Mouse (Mus musculus): Measurements from ENCODE around the gene Traf2. TPM values are rescaled to one million over a fixed set of nuclear protein-coding genes. Genes with fewer than 3 reads are reported as not detected.

Traf2 gene
- polyA plus RNA-seq, 1 experiment from 2014 or later: 38.2 TPM

DNA sequence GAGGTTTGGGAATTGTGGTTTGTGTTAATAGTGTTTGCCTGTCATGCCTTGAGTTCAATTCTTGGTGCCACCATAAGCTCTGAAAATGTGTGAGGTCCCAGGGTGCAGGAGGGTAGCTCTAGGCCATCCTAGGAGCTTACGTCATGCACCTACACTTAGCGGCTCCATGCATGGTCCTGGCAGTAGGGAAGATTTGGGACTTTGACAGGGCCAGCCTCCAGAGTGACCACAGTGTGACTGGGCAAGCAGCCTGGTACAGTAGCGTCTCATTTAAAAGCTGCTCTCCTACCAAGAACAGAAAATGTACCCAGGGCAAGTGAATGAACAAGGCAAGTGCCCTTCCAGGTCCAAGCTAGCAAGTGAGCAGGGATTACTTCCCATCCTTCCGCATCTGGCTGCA lies 40.9 kb downstream of the Traf2 start:
- Histone ChIP-seq H3K4me1 (replicated peaks) (peaks cover 17% of the 10 kb centered on the region), H3K27me3 (ENCODE audit: insufficient read depth, poor library complexity, severe bottlenecking) (no peaks in the 10 kb centered on the region), H3K9me3 (no peaks in the 10 kb centered on the region), H3K4me3 (no peak overlapping the region), H3K36me3 (peaks cover 42% of the 10 kb centered on the region), H3K27ac (no peak overlapping the region)
- WGBS: 93% methylated on average over 4 of the region's 4 CpGs
- no peak for DNase-seq (ENCODE audit: low spot score)

- Histone ChIP-seq H3K36me3 (peaks cover 42% of the 10 kb centered on the region), H3K27ac (no peak overlapping the region), H3K27me3 (ENCODE audit: insufficient read depth, poor library complexity, severe bottlenecking) (no peaks in the 10 kb centered on the region), H3K4me1 (replicated peaks) (peaks cover 22% of the 10 kb centered on the region), H3K4me3 (no peak overlapping the region), H3K9me3 (no peaks in the 10 kb centered on the region)
- 81% methylated on average over 1 of the region's 1 CpGs for WGBS
- DNase-seq (ENCODE audit: low spot score): no peak
These were observed 41.7 kb downstream of the Traf2 start for GRCm38 (mm10) chr2:25505000-25505399.

DNA sequence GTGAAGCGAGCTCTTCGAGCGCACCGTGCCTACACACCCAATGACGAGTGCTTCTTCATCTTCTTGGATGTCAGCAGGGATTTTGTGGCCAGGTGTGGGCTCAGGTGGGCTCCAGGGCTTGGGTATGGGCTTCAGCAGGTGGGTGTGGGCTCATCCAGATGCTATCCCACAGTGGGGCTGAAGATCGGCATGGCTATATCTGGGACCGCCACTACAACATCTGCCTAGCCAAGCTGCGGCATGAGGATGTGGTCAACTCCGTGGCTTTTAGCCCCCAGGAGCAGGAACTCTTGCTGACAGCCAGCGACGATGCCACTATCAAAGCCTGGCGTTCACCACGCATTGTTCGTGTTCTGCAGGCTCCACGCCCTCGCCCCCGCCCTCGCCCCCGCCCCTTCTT lies 42.2 kb downstream of the Traf2 start:
- H3K27ac ChIP-seq: no peak overlapping the region
- peaks cover 42% of the 10 kb centered on the region for H3K36me3 ChIP-seq
- no peaks in the 10 kb centered on the region for H3K9me3 ChIP-seq
- peaks cover 25% of the 10 kb centered on the region for H3K4me1 ChIP-seq (replicated peaks)
- no peak for DNase-seq (ENCODE audit: low spot score)
- H3K27me3 ChIP-seq (ENCODE audit: insufficient read depth, poor library complexity, severe bottlenecking): no peaks in the 10 kb centered on the region
- no peak overlapping the region for H3K4me3 ChIP-seq
- WGBS: 95% methylated on average over 19 of the region's 19 CpGs

DNA sequence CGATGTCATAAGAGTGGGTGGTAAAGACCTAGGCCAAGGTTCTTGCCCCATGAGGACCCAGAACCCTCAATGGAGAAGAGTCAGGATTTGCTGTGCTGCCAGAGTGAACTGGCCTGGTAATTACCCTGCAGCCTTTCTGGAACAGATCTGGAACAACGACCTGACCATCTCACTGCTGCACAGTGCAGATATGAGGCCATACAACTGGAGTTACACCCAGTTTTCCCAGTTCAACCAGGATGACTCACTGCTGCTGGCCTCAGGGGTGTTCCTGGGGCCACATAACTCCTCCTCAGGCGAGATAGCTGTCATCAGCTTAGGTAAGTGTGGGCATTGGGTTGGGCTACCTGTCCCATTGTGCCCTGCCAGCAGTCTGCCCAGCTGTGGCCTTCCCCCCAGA lies 44.0 kb downstream of the Traf2 start:
- peaks cover 36% of the 10 kb centered on the region for H3K4me1 ChIP-seq (replicated peaks)
- H3K36me3 ChIP-seq: peaks cover 42% of the 10 kb centered on the region
- H3K4me3 ChIP-seq: no peak overlapping the region
- H3K9me3 ChIP-seq: no peaks in the 10 kb centered on the region
- H3K27ac ChIP-seq: 0 out of 2 replicates have a peak overlapping the region, but pooled peaks have one; percentile 0
- 88% methylated on average over 3 of the region's 3 CpGs for WGBS
- no peaks in the 10 kb centered on the region for H3K27me3 ChIP-seq (ENCODE audit: insufficient read depth, poor library complexity, severe bottlenecking)
- no peak for DNase-seq (ENCODE audit: low spot score)

GRCm38 (mm10) chr2:25501593-25502486 lies 44.9 kb downstream of the Traf2 start, which contains the start of gene C8g:
Gene C8g (minus strand): TSS chr2:25501719.
- H3K36me3 ChIP-seq: peaks cover 42% of the 10 kb centered on the region
- no peaks in the 10 kb centered on the region for H3K9me3 ChIP-seq
- H3K4me1 ChIP-seq (replicated peaks): peaks cover 36% of the 10 kb centered on the region
- H3K27me3 ChIP-seq (ENCODE audit: insufficient read depth, poor library complexity, severe bottlenecking): no peaks in the 10 kb centered on the region
- H3K4me3 ChIP-seq: peak within 1 kb of the TSS; percentile 92
- DNase-seq (ENCODE audit: low spot score): no peak
- 80% methylated on average over 20 of the region's 20 CpGs for WGBS
- peak within 1 kb of the TSS; percentile 96 for H3K27ac ChIP-seq

- WGBS: 2% methylated on average over 39 of the region's 44 CpGs
- DNase-seq (ENCODE audit: low spot score): peak; percentile 96
- no peaks in the 10 kb centered on the region for H3K9me3 ChIP-seq
- H3K4me3 ChIP-seq: peak within 1 kb of the TSS; percentile 92
- H3K27ac ChIP-seq: peak within 1 kb of the TSS; percentile 96
- H3K27me3 ChIP-seq (ENCODE audit: insufficient read depth, poor library complexity, severe bottlenecking): no peaks in the 10 kb centered on the region
- H3K36me3 ChIP-seq: peaks cover 36% of the 10 kb centered on the region
- H3K4me1 ChIP-seq (replicated peaks): peaks cover 36% of the 10 kb centered on the region
These were observed 45.9 kb downstream of the Traf2 start, which contains the start of gene Fbxw5 for GRCm38 (mm10) chr2:25500576-25501405. Gene Fbxw5 (plus strand): TSS chr2:25500750.

DNA sequence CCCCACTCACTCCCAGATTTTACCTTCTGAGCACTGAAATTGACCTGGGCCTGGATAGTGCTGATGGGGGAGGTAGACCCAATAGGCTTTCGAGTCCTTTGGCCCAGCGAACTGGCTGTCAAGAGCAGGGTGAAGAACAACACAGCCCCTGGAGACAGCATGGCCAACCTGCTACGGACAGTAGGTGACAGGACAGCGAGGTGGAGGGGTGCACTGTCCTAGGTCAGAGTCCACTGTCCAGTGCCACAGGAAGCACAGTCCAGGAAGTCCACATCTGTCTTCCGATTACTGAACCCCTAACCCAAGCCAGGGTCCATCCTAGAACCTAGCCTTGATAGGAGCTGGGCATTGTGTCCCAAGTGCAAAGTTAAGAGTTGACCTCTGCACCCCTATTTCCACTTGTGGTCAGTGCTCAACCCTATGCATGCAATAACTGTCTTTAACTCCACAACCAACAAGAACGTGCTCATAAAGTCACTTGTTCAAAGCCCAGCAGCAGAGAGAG lies 46.6 kb downstream of the Traf2 start:
- no peak for DNase-seq (ENCODE audit: low spot score)
- H3K27me3 ChIP-seq (ENCODE audit: insufficient read depth, poor library complexity, severe bottlenecking): no peaks in the 10 kb centered on the region
- no peaks in the 10 kb centered on the region for H3K9me3 ChIP-seq
- H3K4me3 ChIP-seq: peak overlapping the region; percentile 92
- WGBS: 70% methylated on average over 6 of the region's 6 CpGs
- peaks cover 36% of the 10 kb centered on the region for H3K4me1 ChIP-seq (replicated peaks)
- H3K36me3 ChIP-seq: peaks cover 29% of the 10 kb centered on the region
- peak overlapping the region; percentile 96 for H3K27ac ChIP-seq

- Histone ChIP-seq H3K4me1 (replicated peaks) (peaks cover 36% of the 10 kb centered on the region), H3K36me3 (peaks cover 16% of the 10 kb centered on the region), H3K27me3 (ENCODE audit: insufficient read depth, poor library complexity, severe bottlenecking) (no peaks in the 10 kb centered on the region), H3K27ac (no peak overlapping the region), H3K9me3 (no peaks in the 10 kb centered on the region), H3K4me3 (no peak overlapping the region)
- WGBS: 75% methylated on average over 15 of the region's 15 CpGs
- no peak for DNase-seq (ENCODE audit: low spot score)
These were observed 47.9 kb downstream of the Traf2 start for GRCm38 (mm10) chr2:25498622-25499478.

GRCm38 (mm10) chr2:25497846-25498575 lies 48.7 kb downstream of the Traf2 start:
- no peak for DNase-seq (ENCODE audit: low spot score)
- no peak overlapping the region for H3K27ac ChIP-seq
- H3K4me1 ChIP-seq (replicated peaks): peaks cover 36% of the 10 kb centered on the region
- 57% methylated on average over 6 of the region's 6 CpGs for WGBS
- H3K4me3 ChIP-seq: no peak overlapping the region
- no peaks in the 10 kb centered on the region for H3K27me3 ChIP-seq (ENCODE audit: insufficient read depth, poor library complexity, severe bottlenecking)
- H3K9me3 ChIP-seq: no peaks in the 10 kb centered on the region
- peaks cover 8% of the 10 kb centered on the region; the same call in 1 of the 2 replicates for H3K36me3 ChIP-seq

DNA sequence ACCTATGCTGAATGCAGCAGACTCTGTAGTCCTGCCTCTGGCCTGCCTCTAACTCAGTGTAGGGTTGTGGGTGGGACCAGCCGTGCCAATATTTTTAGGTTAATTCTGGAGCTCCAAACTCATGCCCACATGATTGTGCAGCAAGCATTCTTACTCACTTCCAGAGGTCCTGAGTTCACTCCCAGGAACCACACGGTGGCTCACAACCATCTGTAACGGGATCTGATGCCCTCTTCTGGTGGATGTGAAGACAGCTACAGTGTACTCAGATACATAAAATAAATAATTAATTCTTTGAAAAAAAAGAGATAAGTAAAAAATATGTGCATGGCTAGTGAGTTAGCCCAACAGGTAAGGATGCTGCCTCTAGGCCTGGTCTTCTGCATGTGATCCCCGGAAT lies 50.3 kb downstream of the Traf2 start:
- Histone ChIP-seq H3K4me3 (no peak overlapping the region), H3K36me3 (no peaks in the 10 kb centered on the region), H3K9me3 (no peaks in the 10 kb centered on the region), H3K27me3 (ENCODE audit: insufficient read depth, poor library complexity, severe bottlenecking) (no peaks in the 10 kb centered on the region), H3K27ac (no peak overlapping the region), H3K4me1 (replicated peaks) (peaks cover 25% of the 10 kb centered on the region)
- peak; percentile 24 for DNase-seq (ENCODE audit: low spot score)
- 41% methylated on average over 4 of the region's 4 CpGs for WGBS

DNA sequence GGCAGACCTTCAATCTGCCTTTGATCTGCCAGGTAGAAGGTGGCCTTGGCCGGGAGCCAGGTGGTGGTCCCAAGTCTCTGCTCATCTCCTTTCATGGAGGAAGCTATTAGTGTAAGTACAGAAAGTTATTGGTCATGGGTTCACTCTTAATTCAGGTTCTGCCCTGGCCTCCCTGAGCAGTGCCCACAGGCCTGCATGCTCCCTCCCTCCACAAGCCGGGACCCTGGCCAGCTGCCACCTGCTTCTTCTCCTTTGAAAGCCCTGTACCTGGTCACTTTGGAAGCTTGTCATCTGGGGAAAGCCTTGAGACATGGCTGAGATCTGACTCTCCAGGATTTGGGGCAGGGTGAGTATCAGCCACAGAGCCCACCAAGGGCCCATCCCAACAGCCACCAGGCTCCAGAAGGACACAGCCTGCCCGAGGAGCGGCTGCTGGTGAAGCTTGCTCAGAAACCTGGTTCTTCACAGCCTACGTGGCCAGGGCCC lies 53.2 kb downstream of the Traf2 start, which contains the start of gene Lcn12:
Gene Lcn12 (minus strand): TSS at position 436 of the 486 bp plus-strand sequence.
- Histone ChIP-seq H3K36me3 (no peaks in the 10 kb centered on the region), H3K9me3 (no peaks in the 10 kb centered on the region), H3K4me3 (no peak within 1 kb of the TSS), H3K27me3 (ENCODE audit: insufficient read depth, poor library complexity, severe bottlenecking) (no peaks in the 10 kb centered on the region), H3K27ac (no peak within 1 kb of the TSS), H3K4me1 (replicated peaks) (peaks cover 6% of the 10 kb centered on the region; the same call in 1 of the 2 replicates)
- no peak for DNase-seq (ENCODE audit: low spot score)
- 89% methylated on average over 5 of the region's 5 CpGs for WGBS

Measured in hindbrain, embryonic 10.5 days (tissue).